Mouse (Mus musculus): Measurements from ENCODE around the gene Slc38a4. TPM values are rescaled to one million over a fixed set of nuclear protein-coding genes. Genes with fewer than 3 reads are reported as not detected.

Slc38a4 gene
- total and polyA plus RNA-seq, 3 experiments, result 0.13 to 0.51 (median 0.17) TPM

- Histone ChIP-seq H3K36me3 (replicated peaks in 1 of 2; ENCODE audit: control insufficient read depth in 1 of 2, insufficient read depth in 1 of 2, low read length in 1 of 2) (no peaks in the 10 kb centered on the region), H3K4me2 (ENCODE audit: insufficient read depth, low read depth, poor library complexity, severe bottlenecking) (no peak overlapping the region), H3K4me3 (replicated peaks in 1 of 3; ENCODE audit: low read depth in 2 of 3, low read length in 2 of 3, poor library complexity in 1 of 3) (no peak overlapping the region), H3K27ac (ENCODE audit: insufficient read depth, low read depth) (no peak overlapping the region), H3K9ac (ENCODE audit: insufficient read depth, low read depth) (no peak overlapping the region), H3K79me2 (replicated peaks; ENCODE audit: control insufficient read depth, extremely low read depth, insufficient read depth, poor library complexity, severe bottlenecking) (no peaks in the 10 kb centered on the region), H3K27me3 (replicated peaks) (no peaks in the 10 kb centered on the region), H3K4me1 (ENCODE audit: control insufficient read depth in 1 of 2, insufficient read depth in 2 of 2) (peaks cover 2 to 4% of the 10 kb centered on the region in 2 experiments; a peak in 3 of 4 replicates), H3K9me3 (replicated peaks; ENCODE audit: low read length) (no peaks in the 10 kb centered on the region)
- TF ChIP-seq ZC3H11A (IDR thresholded peaks at IDR 0.05; ENCODE audit: low read depth, low read length) (no peak), ZMIZ1 (IDR thresholded peaks at IDR 0.05; ENCODE audit: low read depth, low read length) (no peak), PAX5 (IDR thresholded peaks at IDR 0.05; ENCODE audit: low read length) (no peak), GABPA (IDR thresholded peaks at IDR 0.05; ENCODE audit: insufficient replicate concordance, low read depth, low read length) (no peak), HCFC1 (IDR thresholded peaks at IDR 0.05; ENCODE audit: low read depth, low read length) (no peak), POLR2A (IDR thresholded peaks at IDR 0.05; ENCODE audit: low read depth, low read length) (no peak), RCOR1 (conservative IDR thresholded peaks at IDR 0.05; ENCODE audit: low read depth, low read length) (no peak), NELFE (IDR thresholded peaks at IDR 0.05; ENCODE audit: low read depth, low read length) (no peak), E2F4 (IDR thresholded peaks at IDR 0.05; ENCODE audit: insufficient replicate concordance, low read depth, low read length) (no peak), MYC (IDR thresholded peaks at IDR 0.05; ENCODE audit: low read depth, low read length) (no peak), JUN (IDR thresholded peaks at IDR 0.05; ENCODE audit: insufficient read depth, low read depth, low read length) (no peak), MAZ (IDR thresholded peaks at IDR 0.05; ENCODE audit: low read depth, low read length) (no peak), SMC3 (IDR thresholded peaks at IDR 0.05; ENCODE audit: low read depth, low read length) (no peak), USF1 (IDR thresholded peaks at IDR 0.05; ENCODE audit: low read depth, low read length) (no peak), CHD2 (IDR thresholded peaks at IDR 0.05; ENCODE audit: low read length) (no peak), RAD21 (IDR thresholded peaks at IDR 0.05; ENCODE audit: low read depth, low read length) (no peak), ZKSCAN1 (IDR thresholded peaks at IDR 0.05; ENCODE audit: borderline replicate concordance, low read depth, low read length) (no peak), JUND (conservative IDR thresholded peaks at IDR 0.05; ENCODE audit: low read depth, low read length) (no peak), KAT2A (IDR thresholded peaks at IDR 0.05; ENCODE audit: insufficient replicate concordance, low read length) (no peak)
- dilution Hi-C loops (cut with MboI; ENCODE audit: extremely low pct_ligation_motif_present, extremely low pct_unique_long_range_greater_than_20kb, low sequenced_read_pairs), result no loop called here
- DNase-seq (ENCODE audit: extremely low read depth), result no peak
- in situ Hi-C loops (cut with MboI; ENCODE audit: low pct_ligation_motif_present, low pct_unique_long_range_greater_than_20kb, low sequenced_read_pairs), result no loop called here
Observed at GRCm38 (mm10) chr15:97001416-97001815, 54.3 kb downstream of the Slc38a4 start.

GRCm38 (mm10) chr15:97000319-97001251 is 55.2 kb downstream of the Slc38a4 start:
- dilution Hi-C loops (cut with MboI; ENCODE audit: extremely low pct_ligation_motif_present, extremely low pct_unique_long_range_greater_than_20kb, low sequenced_read_pairs), result no loop called here
- TF ChIP-seq POLR2AphosphoS2 (IDR thresholded peaks at IDR 0.05; ENCODE audit: low read depth, low read length), result no peak
- no peak for TF ChIP-seq TCF12 (IDR thresholded peaks at IDR 0.05; ENCODE audit: low read depth, low read length)
- no peak for TF ChIP-seq ZMIZ1 (IDR thresholded peaks at IDR 0.05; ENCODE audit: low read depth, low read length)
- TF ChIP-seq GABPA (IDR thresholded peaks at IDR 0.05; ENCODE audit: insufficient replicate concordance, low read depth, low read length), result no peak
- no peak for TF ChIP-seq TBP (conservative IDR thresholded peaks at IDR 0.05; ENCODE audit: low read depth, low read length)
- no peak for TF ChIP-seq BHLHE40 (IDR thresholded peaks at IDR 0.05; ENCODE audit: low read depth, low read length)
- TF ChIP-seq IRF4 (IDR thresholded peaks at IDR 0.05; ENCODE audit: low read depth, low read length), result no peak
- TF ChIP-seq JUN (IDR thresholded peaks at IDR 0.05; ENCODE audit: insufficient read depth, low read depth, low read length), result no peak
- Histone ChIP-seq H3K9me3 (replicated peaks; ENCODE audit: low read length) (no peaks in the 10 kb centered on the region), H3K79me2 (replicated peaks; ENCODE audit: control insufficient read depth, extremely low read depth, insufficient read depth, poor library complexity, severe bottlenecking) (no peaks in the 10 kb centered on the region), H3K27ac (ENCODE audit: insufficient read depth, low read depth) (no peak overlapping the region), H3K36me3 (replicated peaks in 1 of 2; ENCODE audit: control insufficient read depth in 1 of 2, insufficient read depth in 1 of 2, low read length in 1 of 2) (no peaks in the 10 kb centered on the region), H3K4me3 (replicated peaks in 1 of 3; ENCODE audit: low read depth in 2 of 3, low read length in 2 of 3, poor library complexity in 1 of 3) (no peak overlapping the region), H3K27me3 (replicated peaks) (no peaks in the 10 kb centered on the region), H3K9ac (ENCODE audit: insufficient read depth, low read depth) (no peak overlapping the region), H3K4me2 (ENCODE audit: insufficient read depth, low read depth, poor library complexity, severe bottlenecking) (no peak overlapping the region), H3K4me1 (ENCODE audit: control insufficient read depth in 1 of 2, insufficient read depth in 2 of 2) (peaks cover 0 to under 1% of the 10 kb centered on the region in 2 experiments; a peak in 1 of 4 replicates)
- no peak for DNase-seq (ENCODE audit: extremely low read depth)
- in situ Hi-C loops (cut with MboI; ENCODE audit: low pct_ligation_motif_present, low pct_unique_long_range_greater_than_20kb, low sequenced_read_pairs), result no loop called here
